Mouse (Mus musculus): Measurements from ENCODE around the gene Jpt2.
A peak's percentile ranks its signal among the peaks of the same experiment; 100 is the strongest.
"Not testable (repeated sequence)": the region's sequence is repeated elsewhere in the genome, so short reads cannot be mapped to it uniquely, and the experiment has no call there.

The Jpt2 gene

GRCm38 (mm10) chr17:24960135-24960851, at the start of gene Jpt2:
Jpt2 (minus strand) TSS chr17:24960689.
- DNase-seq (ENCODE audit: low spot score), result peak; percentile 98

- no peak for DNase-seq (ENCODE audit: low spot score)
Measured at GRCm38 (mm10) chr17:25007480-25007879, 47.0 kb upstream of the Jpt2 start.

GRCm38 (mm10) chr17:25005102-25005501, 44.6 kb upstream of the Jpt2 start:
- no peak for DNase-seq (ENCODE audit: low spot score)

GRCm38 (mm10) chr17:24994721-24995120, 34.2 kb upstream of the Jpt2 start:
- no peak for DNase-seq (ENCODE audit: low spot score)

GRCm38 (mm10) chr17:24987221-24987620, 26.7 kb upstream of the Jpt2 start:
- DNase-seq (ENCODE audit: low spot score), result no peak

GRCm38 (mm10) chr17:24960852-24961715, 595 bp upstream of the Jpt2 start:
- DNase-seq (ENCODE audit: low spot score), result peak; percentile 2

- DNase-seq (ENCODE audit: low spot score), result peak; percentile 23
Measured at GRCm38 (mm10) chr17:24959371-24959770, 1.1 kb downstream of the Jpt2 start.

- DNase-seq (ENCODE audit: low spot score), result no peak
Measured at GRCm38 (mm10) chr17:24953291-24953690, 7.2 kb downstream of the Jpt2 start.

GRCm38 (mm10) chr17:24950671-24951070, 9.8 kb downstream of the Jpt2 start:
- DNase-seq (ENCODE audit: low spot score), result no peak

- no peak for DNase-seq (ENCODE audit: low spot score)
Measured at GRCm38 (mm10) chr17:24948204-24948603, 12.3 kb downstream of the Jpt2 start.

GRCm38 (mm10) chr17:24943589-24943988, 16.9 kb downstream of the Jpt2 start:
- DNase-seq (ENCODE audit: low spot score), result not testable (repeated sequence)

- no peak for DNase-seq (ENCODE audit: low spot score)
Measured at GRCm38 (mm10) chr17:24943036-24943435, 17.5 kb downstream of the Jpt2 start.

GRCm38 (mm10) chr17:24942453-24942852, 18.0 kb downstream of the Jpt2 start:
- peak; percentile 43 for DNase-seq (ENCODE audit: low spot score)

- no peak for DNase-seq (ENCODE audit: low spot score)
Measured at GRCm38 (mm10) chr17:24937266-24937665, 23.2 kb downstream of the Jpt2 start.

GRCm38 (mm10) chr17:24936259-24937237, 23.9 kb downstream of the Jpt2 start, which contains the start of gene Mapk8ip3:
Mapk8ip3 (minus strand) TSS chr17:24936977.
- peak; percentile 96 for DNase-seq (ENCODE audit: low spot score)

- no peak for DNase-seq (ENCODE audit: low spot score)
Measured at GRCm38 (mm10) chr17:24935666-24936065, 24.8 kb downstream of the Jpt2 start.

GRCm38 (mm10) chr17:24934926-24935325, 25.6 kb downstream of the Jpt2 start:
- no peak for DNase-seq (ENCODE audit: low spot score)

GRCm38 (mm10) chr17:24933163-24933562, 27.3 kb downstream of the Jpt2 start:
- DNase-seq (ENCODE audit: low spot score), result no peak

GRCm38 (mm10) chr17:24932431-24932830, 28.1 kb downstream of the Jpt2 start:
- DNase-seq (ENCODE audit: low spot score), result no peak

- no peak for DNase-seq (ENCODE audit: low spot score)
Measured at GRCm38 (mm10) chr17:24929506-24929905, 31.0 kb downstream of the Jpt2 start.

- DNase-seq (ENCODE audit: low spot score), result no peak
Measured at GRCm38 (mm10) chr17:24923246-24923645, 37.2 kb downstream of the Jpt2 start.

GRCm38 (mm10) chr17:24913984-24914383, 46.5 kb downstream of the Jpt2 start:
- DNase-seq (ENCODE audit: low spot score), result no peak

All from retina, embryonic 14.5 days (tissue).